Mouse (Mus musculus) bone marrow, adult 2 months (tissue): Measurements from ENCODE around the gene Ctf2.

ENCODE experiments used
- CTCF ChIP-seq: fragments of 200-500 bp; IDR thresholded peaks from 2 replicates; pipeline ENCODE4 v1.5.1; 2011; ENCODE audit warnings: low read length, control low read depth; ENCODE audit not compliant: control insufficient read depth, insufficient read depth
- POLR2A ChIP-seq: fragments of 200-500 bp; IDR thresholded peaks from 2 replicates; pipeline ENCODE4 v1.6.1; 2011; ENCODE audit warnings: low read depth, mild to moderate bottlenecking, control low read depth, low read length, borderline replicate concordance; ENCODE audit not compliant: control insufficient read depth

DNA sequence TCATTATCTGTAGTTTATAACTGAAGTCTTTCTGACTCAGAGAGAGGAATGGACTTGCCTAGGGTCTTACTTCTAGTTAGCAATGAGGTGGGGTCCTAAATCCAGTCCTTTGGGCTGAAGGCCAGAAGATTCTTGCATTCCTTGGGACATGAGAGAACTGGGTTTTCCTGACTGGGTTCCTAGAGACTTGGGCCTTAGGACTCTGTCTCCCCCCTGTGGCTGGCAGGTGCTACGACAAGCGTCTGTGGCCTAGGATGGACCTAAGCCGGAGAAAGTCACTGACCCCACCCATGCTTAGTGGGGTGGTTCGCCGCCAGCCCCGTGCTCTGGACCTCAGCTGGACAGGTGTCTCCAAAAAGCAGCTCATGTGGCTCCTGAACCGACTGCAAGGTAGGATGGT lies 29.1 kb upstream of the Ctf2 start:
- peak; percentile 97 for TF ChIP-seq CTCF
- no peak for TF ChIP-seq POLR2A
